Mouse (Mus musculus) small intestine, adult 2 months (tissue): ENCODE results near the gene Nmi.

Experiments
- CTCF ChIP-seq: fragments of 200-500 bp; IDR thresholded peaks from 2 replicates; pipeline ENCODE4 v1.5.1; 2012; ENCODE audit warnings: low read depth, mild to moderate bottlenecking, control low read depth, inconsistent platforms, low read length, moderate library complexity, mixed read lengths; ENCODE audit not compliant: insufficient replicate concordance, insufficient read length; ENCODE audit errors: extremely low read depth
- POLR2A ChIP-seq: fragments of 200-500 bp; IDR thresholded peaks from 2 replicates; pipeline ENCODE4 v1.6.1; 2012; ENCODE audit warnings: low read depth, mild to moderate bottlenecking, control low read depth, inconsistent platforms, low read length, moderate library complexity

- TF ChIP-seq POLR2A = no peak
- TF ChIP-seq CTCF = no peak
Observed at GRCm38 (mm10) chr2:52001521-52001920, 28.2 kb upstream of the Nmi start.
